Mouse (Mus musculus): ENCODE measurements around the gene Crcp.
A peak's percentile ranks its signal among the peaks of the same experiment; 100 is the strongest.
"Not testable (repeated sequence)": the region's sequence is repeated elsewhere in the genome, so short reads cannot be mapped to it uniquely, and the experiment has no call there.

Crcp gene

DNA sequence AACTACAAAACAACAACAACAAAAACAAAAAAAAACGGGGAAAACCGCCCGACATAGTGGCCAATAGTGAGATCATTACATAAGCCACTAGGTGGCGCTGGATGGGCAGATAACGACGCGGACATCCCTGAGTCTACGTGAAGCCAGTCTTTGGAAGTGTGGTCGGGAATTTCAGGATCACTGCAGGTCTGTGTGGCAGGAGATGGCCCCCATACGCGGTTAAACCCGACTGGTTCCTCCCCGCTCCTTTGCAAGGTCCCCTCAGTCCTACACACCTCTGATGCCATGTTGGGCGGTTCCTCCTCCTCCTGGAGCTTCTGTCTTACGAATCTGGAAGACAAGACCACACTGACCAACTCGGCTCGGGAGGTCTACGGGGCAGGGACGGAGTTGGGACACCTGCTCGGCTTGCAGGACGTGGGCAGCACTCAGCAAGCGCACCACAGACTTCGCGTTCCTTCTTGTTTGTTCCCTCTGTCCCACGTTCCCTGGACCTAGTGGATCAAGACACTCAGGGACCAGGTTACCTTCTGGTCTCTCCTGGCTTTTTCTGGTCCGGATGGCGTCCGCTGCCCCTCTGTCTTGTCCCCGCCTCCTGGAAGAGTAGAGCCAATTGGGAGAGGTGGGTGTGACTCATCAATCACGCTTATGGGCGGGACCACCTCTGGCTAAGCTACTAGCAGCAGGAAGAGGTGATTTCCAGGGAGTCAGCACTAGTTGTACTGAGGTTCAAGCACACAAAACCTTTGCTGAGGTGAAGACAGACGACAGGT, 5.1 kb upstream of the Crcp start:
- peak; percentile 96 for DNase-seq (ENCODE audit: low read depth)

DNA sequence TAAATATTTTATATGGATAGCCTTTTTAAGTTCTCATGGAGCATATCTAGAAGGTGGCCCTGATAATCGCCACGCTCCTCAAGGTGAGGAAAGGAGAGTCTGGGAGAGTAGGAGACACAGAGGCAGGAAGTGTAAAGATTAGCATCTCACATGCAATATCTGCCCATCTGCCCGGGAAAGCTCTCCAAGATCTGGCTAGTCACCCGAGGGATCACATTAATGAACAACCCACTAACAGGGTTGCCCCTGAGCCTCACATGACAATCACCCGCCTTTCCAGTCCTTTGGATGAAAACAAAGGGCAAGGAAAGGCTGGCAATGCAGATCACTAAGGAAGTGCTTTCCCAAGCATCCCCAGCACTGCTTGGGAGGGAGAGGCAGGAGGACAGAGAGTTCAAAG, 2.0 kb upstream of the Crcp start:
- no peak for DNase-seq (ENCODE audit: low read depth)

DNA sequence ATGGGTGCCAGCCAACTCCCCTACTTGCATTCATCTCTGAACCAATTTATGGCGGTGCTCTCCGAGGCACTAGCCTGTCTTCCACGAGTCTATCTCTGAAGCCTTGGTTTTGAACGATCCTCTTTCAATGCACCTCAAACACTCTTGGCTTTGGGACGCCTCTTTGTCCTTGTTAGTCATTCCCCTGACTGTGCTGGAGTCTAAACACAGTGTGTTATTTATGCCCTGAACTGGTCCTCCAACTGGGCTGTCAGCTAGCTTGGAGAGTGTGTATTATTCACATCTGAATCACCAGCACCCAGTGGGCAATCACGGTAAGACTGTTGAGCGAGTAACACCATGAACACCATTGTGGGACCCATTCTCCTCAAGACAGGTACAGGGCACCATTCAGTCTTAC, 1.4 kb upstream of the Crcp start:
- peak; percentile 16 for DNase-seq (ENCODE audit: low read depth)

DNA sequence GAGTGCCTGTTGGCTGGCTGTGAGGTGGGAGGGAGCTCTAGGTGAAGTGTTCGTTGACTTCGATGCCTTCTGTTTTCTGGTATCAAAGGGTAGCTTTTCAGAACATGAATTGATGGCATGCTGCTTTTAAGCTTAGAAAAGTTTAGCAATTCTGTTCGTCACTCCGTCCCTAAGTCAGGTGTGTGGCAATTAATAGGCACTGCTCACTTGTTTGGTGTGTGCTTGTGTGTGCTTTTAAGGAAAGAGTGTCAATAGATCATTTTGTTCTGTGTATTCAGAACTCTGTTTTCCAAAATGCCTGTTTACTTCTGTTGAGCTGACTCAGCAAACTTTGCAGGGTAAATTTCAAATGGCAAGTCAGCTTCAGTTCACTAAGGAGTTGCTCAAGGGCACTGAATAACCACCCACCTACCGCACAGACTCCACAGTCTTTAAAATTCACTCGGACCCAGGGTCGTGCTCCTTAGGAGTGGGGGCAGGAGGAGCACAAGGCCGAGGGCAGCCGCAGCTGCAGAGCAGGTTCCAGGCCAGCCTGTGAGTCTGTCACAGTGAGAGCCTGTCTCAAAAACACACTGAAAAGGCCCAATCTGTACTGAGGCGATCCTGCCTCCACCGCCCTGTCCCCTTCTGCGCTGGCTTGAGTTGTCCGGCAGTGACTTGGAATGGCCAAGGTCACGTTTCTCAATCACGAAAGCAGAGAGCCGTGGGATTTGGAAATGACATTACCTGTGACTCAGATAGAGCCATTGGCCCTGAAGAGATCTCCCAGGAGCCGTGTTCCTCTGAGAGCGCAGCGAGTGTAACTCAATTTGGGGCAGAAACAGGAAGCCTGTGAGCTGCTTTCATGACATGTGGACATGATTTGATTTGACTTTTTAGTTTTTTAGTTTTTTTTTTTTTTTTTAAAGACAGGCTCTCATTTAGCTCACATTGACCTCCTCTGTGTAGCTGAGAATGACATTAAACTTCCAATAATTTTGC, 2.6 kb downstream of the Crcp start:
- DNase-seq (ENCODE audit: low read depth): no peak

DNA sequence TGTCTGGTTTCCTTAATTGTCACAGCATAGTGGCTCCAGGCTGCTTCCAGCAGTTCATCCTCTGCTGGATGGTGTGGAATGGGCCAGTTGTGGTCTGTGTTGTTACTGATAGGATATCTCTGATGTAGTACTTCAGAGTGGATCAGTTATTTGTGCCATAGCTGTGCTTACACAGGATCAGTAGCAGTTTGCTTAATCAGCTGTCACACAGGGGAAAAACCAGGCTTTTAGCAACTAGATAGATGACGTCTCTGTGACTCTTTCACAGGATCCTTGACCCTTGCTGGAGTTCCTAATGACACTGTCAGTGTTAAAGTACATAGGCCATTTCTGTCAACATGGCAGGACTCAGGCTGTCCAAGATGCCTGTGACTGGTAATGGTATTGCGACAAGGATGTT, 4.8 kb downstream of the Crcp start:
- DNase-seq (ENCODE audit: low read depth): no peak

DNA sequence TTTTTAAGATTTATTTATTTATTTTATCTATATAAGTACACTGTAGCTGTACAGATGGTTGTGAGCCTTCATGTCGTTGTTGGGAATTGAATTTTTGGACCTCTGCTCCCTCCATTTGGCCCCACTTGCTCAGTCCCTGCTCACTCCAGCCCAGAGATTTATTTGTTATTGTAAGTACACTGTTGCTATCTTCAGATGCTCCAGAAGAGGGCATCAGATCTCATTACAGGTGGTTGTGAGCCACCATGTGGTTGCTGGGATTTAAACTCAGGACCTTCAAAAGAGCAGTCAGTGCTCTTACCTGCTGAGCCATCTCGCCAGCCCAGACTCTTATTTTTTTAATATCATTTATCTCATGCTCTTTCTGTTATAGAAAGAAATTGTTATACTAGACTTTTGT, 7.2 kb downstream of the Crcp start:
- DNase-seq (ENCODE audit: low read depth): not testable (repeated sequence)

DNA sequence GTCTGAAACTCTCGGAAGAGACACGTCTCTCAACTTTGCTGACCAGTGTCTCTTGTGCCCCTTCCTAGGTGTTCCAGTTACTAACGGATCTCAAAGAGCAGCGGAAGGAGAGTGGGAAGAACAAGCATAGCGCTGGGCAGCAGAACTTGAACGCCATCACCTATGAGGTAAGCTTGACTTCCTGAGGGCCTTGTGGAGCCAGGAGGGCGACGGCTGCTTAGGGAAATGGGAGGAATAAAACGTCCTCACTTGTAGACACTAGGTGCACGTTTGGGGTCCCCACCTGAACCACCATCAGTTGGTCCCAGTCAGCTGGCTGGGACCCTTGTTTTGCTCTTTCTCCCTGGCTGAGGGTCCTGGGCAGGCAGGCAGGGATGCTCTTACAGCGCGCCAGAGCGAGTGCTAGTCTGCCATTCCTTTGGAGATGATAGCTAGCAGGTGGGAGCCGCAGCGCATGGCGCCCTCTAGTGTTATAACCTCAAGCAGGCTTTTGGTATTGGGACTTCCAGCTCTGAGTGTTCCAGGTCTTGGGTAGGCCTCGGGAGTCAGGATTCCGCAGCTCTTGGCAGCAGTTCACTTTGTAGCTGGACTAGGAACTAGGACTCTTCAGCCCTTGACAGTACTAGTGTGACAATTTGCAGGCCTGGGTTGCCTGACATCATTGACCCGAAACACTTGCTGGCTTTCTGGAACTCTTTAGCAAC, 8.8 kb downstream of the Crcp start:
- peak; percentile 82 for DNase-seq (ENCODE audit: low read depth)

DNA sequence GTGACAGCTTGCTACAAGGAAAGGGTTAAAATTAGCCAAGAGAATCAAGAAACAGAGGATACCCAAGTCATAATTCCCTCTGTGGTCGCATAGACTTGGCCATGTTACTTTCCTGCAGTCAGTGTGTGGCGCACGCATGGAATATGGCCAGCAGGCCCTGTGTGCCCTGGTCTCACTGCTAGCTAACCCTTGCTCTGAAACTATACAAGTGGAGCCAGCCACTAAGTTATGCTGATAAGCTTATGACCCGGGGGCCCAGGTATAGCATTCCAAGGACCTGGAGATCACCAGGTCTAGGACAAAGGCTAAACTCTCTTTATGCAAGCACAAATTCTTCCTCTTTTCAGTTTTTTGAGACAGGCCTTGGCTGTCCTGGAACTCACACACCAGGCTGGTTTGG, 11.7 kb downstream of the Crcp start:
- DNase-seq (ENCODE audit: low read depth): no peak

DNA sequence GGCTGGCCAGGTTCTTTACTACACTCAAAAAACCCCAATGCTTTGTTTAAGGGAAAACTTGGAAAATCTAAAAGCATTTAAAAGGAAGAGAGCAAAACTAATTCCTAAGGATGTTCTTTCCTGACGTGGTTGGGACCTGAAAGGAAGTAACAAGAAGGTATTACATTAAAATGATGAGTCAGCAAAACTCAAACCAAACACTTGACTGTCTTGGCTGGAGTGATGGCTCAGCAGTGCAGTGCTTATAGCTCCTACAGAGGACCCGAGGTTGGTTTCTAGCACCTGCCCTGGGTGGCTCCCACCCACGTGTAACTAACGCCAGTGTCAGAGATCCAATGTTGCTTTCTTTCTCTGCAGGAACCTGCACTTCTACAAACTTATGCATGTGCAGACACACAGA, 12.2 kb downstream of the Crcp start:
- no peak for DNase-seq (ENCODE audit: low read depth)

DNA sequence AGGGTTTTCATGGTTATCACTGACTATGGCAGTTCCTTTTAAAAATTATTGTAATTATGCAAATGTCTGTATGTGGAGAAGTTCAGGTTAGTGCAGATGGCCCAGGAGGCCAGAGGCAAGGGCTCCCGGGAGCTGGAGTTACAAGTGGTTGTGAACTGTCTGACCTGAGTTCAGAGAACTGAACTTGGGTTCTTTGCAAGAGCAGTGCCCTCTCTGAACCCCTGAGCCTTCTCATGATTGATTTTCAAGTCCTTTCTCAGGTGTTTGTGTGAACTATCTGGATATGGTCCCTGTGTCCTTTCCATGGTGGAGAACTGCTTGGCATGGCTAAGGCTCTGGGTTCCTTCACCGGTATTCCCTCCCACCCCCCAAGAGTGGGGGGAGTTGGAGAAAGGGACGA, 14.7 kb downstream of the Crcp start:
- DNase-seq (ENCODE audit: low read depth): no peak

DNA sequence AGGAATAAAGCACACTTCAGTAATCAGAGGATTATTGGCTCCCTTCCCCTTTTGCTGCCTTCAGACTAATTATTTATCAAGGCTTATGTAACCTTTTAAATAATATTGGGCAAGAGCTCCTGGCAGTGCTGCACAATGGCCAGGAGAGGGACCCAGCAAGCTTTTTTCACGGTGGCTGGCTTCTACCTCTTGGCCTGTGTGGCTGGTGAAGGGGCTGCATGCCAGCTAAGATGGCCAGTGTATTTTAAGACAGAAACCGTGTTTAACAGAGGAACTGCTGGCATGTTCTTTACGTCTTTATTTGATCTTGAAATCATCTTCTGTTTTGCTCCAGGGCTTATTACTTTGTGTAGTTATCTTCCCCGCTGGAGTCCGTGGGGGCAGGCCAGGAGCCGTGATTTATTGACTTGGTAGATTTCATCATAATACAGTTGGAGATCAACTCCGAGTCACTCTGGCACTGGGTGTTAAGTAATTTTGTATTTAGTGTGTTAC, 15.2 kb downstream of the Crcp start:
- DNase-seq (ENCODE audit: low read depth): peak; percentile 89

DNA sequence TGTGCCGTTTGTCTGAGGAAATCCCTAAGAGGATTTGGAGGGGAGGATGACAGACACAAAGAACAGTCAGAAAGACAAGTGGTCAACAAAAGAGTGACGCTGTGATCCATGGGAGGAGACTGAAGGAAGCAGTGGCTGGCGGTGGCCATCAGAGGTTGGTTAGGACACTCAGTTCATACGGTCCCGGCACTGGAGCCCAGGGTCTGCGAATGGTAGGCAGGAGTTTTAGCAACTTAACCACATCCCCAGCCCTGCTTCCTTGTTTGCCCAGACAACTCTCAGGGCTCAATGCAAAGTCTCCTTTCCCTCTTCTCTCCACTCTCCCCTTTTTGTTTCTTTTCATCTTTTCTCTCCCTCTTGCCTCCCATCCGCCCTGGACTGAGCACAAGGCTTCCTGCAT, 17.0 kb downstream of the Crcp start:
- DNase-seq (ENCODE audit: low read depth): no peak

DNA sequence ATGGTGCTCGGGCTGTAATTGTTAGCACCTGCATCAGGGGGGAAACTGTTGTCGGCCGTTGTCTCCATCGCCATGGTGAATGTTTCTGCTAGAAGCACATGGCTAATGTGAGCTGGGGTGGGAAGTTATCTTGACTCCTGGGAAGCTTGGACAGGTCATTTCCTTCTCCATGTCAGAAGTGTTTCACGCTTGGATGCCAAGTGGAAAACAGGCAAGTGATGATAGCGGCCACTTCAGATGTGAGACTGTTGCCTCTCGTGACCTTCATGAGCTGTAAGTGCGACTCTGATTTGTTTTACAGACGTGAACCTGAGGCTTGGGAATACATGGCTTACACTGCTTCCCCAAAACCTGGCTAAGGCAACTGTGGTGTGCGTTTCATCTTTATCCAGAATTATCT, 17.5 kb downstream of the Crcp start:
- DNase-seq (ENCODE audit: low read depth): no peak

DNA sequence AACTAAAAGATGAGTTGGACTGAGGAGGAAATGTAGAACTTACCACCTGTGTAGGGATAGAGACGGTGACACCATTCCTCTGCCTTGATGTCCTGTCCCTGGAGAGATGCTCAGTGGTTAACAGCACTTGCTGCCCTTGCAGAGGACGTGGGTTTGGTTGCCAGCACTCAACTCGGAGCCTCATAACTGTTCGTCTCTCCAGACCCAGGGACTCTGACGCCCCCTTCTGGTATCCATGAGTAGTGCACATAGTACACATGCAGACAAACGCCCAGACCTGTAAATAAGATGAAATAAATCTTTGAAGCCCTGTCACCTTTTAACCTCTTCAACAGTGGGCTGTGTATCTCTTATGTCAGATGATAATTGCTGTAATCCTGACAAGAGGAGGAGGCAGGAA, 17.9 kb downstream of the Crcp start:
- no peak for DNase-seq (ENCODE audit: low read depth)

DNA sequence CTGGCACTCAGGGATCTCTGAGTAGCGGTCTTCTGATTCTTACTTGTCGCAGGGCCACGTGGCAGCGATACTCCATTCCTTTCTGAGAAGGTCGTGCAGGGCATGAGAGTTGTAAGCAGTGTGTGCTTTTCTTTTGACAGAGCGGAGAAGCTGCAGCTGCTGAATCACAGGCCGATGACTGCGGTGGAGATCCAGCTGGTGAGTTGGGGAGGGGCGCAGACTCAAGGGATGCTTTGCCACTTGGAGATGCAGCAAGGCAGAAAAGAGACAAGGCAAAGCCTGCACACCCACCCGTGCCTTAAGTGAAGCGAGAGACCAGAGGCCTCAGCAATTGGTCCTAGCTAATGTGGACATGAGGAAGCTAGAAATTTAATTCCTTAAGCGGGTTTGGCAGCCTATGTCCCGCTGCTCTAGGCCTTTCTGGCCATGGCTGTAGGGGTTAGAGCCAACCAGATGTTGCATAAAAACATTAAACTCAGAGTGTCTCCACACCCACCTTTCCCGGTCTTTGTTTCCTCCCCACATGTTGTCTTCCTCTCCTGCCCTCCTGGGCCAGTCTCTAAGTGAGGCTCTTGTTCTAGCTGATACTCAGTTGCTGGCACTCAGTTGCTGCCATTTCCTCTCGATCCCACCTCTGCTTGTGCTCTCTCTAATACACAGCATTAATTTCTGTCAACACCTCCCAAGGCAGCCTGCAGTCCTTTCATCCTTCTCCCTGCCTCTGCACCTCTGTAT, 19.9 kb downstream of the Crcp start:
- DNase-seq (ENCODE audit: low read depth): peak; percentile 36

DNA sequence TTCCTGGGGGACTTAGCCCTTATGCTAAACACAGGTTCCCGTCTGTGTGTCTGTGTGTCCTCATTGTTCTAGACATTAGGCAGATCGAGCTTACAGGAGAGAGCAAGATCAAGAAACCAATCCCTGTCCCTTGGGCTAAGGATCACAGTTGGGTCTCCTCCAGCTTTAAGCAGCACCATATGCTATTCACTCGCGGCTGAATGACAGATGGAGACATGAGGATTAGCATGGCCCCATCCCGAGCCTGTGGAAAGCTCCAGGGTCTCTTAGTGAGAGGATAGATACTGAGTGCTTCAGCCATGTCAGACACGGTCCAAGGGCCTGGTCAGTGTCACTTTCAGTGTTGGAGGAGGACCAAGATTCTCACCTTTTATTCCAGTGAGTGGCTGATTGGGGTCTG, 21.3 kb downstream of the Crcp start:
- DNase-seq (ENCODE audit: low read depth): no peak

DNA sequence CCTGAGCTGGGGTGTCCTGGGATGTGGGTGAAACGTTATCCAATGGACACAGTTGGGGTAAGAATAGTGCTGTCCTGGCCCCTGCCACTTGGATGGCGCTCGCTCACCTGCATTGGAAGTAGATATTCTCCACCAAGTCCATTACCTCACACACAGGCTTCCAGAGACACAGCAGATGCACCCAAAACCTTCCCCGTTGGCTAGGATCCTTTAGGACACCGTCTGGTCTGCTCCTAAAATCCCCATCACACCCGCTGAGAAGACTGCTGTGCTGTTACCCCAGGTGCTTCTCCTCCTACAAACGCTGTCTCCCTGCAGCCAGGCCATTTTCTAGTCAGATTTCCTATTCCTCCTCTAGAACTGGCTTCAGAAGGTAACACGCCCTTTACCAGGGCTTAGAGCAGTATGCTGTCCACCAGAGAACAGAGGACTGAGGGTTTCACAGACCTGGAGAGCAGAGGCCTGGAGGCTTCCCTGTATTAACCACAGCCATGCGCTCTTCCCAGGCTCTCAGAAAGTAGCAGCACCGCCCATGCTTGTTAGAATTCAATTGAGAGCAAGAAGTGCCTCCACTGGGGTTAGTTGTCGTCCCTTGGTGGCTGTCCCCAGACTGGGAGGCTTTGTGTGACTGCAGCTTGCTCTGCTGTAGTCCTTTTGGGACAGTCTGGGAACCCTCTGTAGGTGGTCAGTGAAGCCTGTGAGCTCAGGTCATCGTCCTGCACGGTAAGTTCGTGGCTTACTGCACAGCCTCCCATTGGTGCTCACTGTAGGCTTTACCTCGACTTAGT, 22.2 kb downstream of the Crcp start:
- DNase-seq (ENCODE audit: low read depth): no peak

DNA sequence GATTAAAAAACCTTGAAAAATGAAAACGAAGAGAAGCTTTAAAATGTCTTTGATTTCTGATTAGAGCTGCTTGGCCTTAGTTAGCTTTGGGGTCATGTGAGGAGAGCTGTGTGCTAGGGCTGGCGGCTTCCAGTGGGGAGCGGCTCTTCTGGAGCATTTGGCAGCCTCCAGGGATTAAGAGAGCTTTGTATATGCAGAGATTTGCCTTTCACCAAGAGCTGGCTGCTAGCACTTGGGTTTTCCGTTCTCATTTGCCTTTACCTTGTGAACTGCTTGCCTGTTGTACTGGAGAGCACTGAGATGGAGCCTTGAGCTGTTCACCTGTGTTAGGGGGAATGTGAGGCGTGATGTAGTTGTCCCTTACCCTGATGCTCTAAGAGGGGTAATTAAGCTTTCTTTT, 23.4 kb downstream of the Crcp start:
- DNase-seq (ENCODE audit: low read depth): no peak

DNA sequence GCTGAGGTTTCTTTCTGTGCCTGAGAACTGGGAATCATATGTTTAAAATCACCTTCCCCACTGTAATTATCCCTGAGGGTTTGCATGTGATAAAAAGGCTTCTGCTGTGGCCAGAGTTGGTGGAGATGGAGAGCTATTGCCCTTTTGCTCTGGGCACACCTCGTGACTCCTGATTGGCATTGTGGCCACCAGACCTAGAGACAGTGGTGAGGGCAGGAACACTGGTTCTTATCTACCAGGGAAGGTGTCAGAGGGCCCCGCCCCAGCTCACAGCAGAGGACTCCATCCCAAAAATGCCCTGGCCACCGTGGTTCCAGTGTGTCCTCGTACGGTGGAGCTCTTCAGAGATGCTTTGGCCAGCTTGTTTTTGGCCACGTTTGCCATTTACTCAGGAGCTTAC, 23.9 kb downstream of the Crcp start:
- DNase-seq (ENCODE audit: low read depth): no peak

DNA sequence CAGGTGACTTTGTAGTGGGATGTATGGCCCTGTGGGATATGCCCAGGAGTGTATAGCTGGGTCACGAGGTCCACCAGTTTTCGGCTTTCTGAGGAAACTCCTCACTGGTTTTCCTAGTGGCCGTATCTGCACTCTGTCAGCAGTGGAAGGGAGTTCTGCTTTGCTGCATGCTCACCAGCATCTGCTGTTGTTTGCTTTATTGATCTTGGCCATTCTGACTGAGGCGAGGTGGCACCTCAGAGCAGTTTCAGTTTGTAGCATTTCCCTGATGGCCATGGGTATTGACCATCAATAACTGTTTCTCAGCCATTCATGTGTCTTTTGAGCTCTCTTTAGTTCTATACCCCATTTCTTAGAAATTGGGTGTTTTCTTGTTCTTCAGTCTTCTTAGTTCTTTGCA, 26.6 kb downstream of the Crcp start:
- DNase-seq (ENCODE audit: low read depth): no peak

DNA sequence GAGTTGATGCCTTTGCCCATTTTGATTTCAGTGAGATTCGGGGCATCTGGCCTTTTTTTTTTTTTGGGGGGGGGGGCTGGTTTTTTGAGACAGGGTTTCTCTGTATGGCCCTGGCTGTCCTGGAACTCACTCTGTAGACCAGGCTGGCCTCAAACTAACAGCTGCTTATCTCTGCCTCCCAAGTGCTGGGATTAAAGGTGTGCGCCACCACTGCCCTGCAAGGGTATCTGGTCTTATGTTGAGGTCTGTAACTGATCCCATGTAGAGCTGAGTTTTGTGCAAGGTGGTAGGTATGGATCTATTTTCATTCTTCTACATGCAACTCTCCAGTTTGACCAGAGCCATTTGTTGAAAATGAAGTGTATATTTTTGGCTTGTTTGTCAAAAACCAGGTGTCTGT, 27.2 kb downstream of the Crcp start:
- DNase-seq (ENCODE audit: low read depth): no peak

Measured in NIH3T3 (cell line).